Mouse (Mus musculus): ENCODE measurements around the gene Gsk3a. TPM values are rescaled to one million over a fixed set of nuclear protein-coding genes. Genes with fewer than 3 reads are reported as not detected.
A peak's percentile ranks its signal among the peaks of the same experiment; 100 is the strongest.

The Gsk3a gene
- polyA plus RNA-seq, 1 experiment from 2014 or later: 14.3 TPM

- 9% methylated on average over 20 of the region's 20 CpGs for WGBS
- H3K9ac ChIP-seq (ENCODE audit: low read depth, low read length): peak within 1 kb of the TSS; percentile 74
- H3K9me3 ChIP-seq (ENCODE audit: control insufficient read depth, low read length): no peaks in the 10 kb centered on the region
- peak within 1 kb of the TSS; percentile 87 for H3K27ac ChIP-seq (replicated peaks; ENCODE audit: low read depth, low read length)
- DNase-seq (ENCODE audit: low spot score) (no peak), ATAC-seq (ENCODE audit: low read depth) (no peak)
- peaks cover 13% of the 10 kb centered on the region for H3K4me1 ChIP-seq (ENCODE audit: control insufficient read depth, insufficient read depth, low read length)
- H3K36me3 ChIP-seq (ENCODE audit: control insufficient read depth, insufficient read depth, low read length): peaks cover 26% of the 10 kb centered on the region
- no peaks in the 10 kb centered on the region for H3K27me3 ChIP-seq (replicated peaks; ENCODE audit: control insufficient read depth, insufficient read depth, low read length)
- peak within 1 kb of the TSS; percentile 92 for H3K4me2 ChIP-seq (ENCODE audit: low read depth, low read length)
- H3K4me3 ChIP-seq (ENCODE audit: low read depth, low read length): peak within 1 kb of the TSS; percentile 63
Observed at GRCm38 (mm10) chr7:25220457-25221101, 17.1 kb downstream of the Gsk3a start, which contains the start of gene Dedd2. Gene Dedd2 (minus strand): TSS chr7:25220615.

- WGBS: 3% methylated on average over 31 of the region's 31 CpGs
- H3K36me3 ChIP-seq (ENCODE audit: control insufficient read depth, insufficient read depth, low read length): peaks cover 24% of the 10 kb centered on the region; the same call in 1 of the 2 replicates
- peak overlapping the region; percentile 74 for H3K9ac ChIP-seq (ENCODE audit: low read depth, low read length)
- peaks cover 13% of the 10 kb centered on the region for H3K4me1 ChIP-seq (ENCODE audit: control insufficient read depth, insufficient read depth, low read length)
- H3K27me3 ChIP-seq (replicated peaks; ENCODE audit: control insufficient read depth, insufficient read depth, low read length): no peaks in the 10 kb centered on the region
- H3K9me3 ChIP-seq (ENCODE audit: control insufficient read depth, low read length): no peaks in the 10 kb centered on the region
- peak; percentile 67 for ATAC-seq (ENCODE audit: low read depth)
- DNase-seq (ENCODE audit: low spot score): peak; percentile 97
- peak overlapping the region; percentile 72 for H3K27ac ChIP-seq (replicated peaks; ENCODE audit: low read depth, low read length)
- H3K4me2 ChIP-seq (ENCODE audit: low read depth, low read length): peak overlapping the region; percentile 92
- H3K4me3 ChIP-seq (ENCODE audit: low read depth, low read length): peak overlapping the region; percentile 63
Observed at GRCm38 (mm10) chr7:25219756-25220456, 17.7 kb downstream of the Gsk3a start.

GRCm38 (mm10) chr7:25219416-25219750 lies 18.3 kb downstream of the Gsk3a start:
- Histone ChIP-seq H3K9me3 (ENCODE audit: control insufficient read depth, low read length) (no peaks in the 10 kb centered on the region), H3K27ac (replicated peaks; ENCODE audit: low read depth, low read length) (no peak overlapping the region), H3K9ac (ENCODE audit: low read depth, low read length) (peak overlapping the region; percentile 74), H3K4me2 (ENCODE audit: low read depth, low read length) (peak overlapping the region; percentile 92), H3K27me3 (replicated peaks; ENCODE audit: control insufficient read depth, insufficient read depth, low read length) (no peaks in the 10 kb centered on the region), H3K4me3 (ENCODE audit: low read depth, low read length) (peak overlapping the region; percentile 63), H3K36me3 (ENCODE audit: control insufficient read depth, insufficient read depth, low read length) (peaks cover 24% of the 10 kb centered on the region; the same call in 1 of the 2 replicates), H3K4me1 (ENCODE audit: control insufficient read depth, insufficient read depth, low read length) (peaks cover 13% of the 10 kb centered on the region)
- DNase-seq (ENCODE audit: low spot score) (no peak), ATAC-seq (ENCODE audit: low read depth) (0 out of 2 replicates have a peak, but pooled peaks have one; percentile 1)
- 0% methylated on average over 16 of the region's 16 CpGs for WGBS

- Histone ChIP-seq H3K4me2 (ENCODE audit: low read depth, low read length) (peak overlapping the region; percentile 92), H3K9me3 (ENCODE audit: control insufficient read depth, low read length) (no peaks in the 10 kb centered on the region), H3K9ac (ENCODE audit: low read depth, low read length) (peak overlapping the region; percentile 74), H3K27ac (replicated peaks; ENCODE audit: low read depth, low read length) (0 out of 2 replicates have a peak overlapping the region, but pooled peaks have one; percentile 61), H3K4me1 (ENCODE audit: control insufficient read depth, insufficient read depth, low read length) (peaks cover 13% of the 10 kb centered on the region), H3K36me3 (ENCODE audit: control insufficient read depth, insufficient read depth, low read length) (peaks cover 19% of the 10 kb centered on the region; the same call in 1 of the 2 replicates), H3K27me3 (replicated peaks; ENCODE audit: control insufficient read depth, insufficient read depth, low read length) (no peaks in the 10 kb centered on the region), H3K4me3 (ENCODE audit: low read depth, low read length) (peak overlapping the region; percentile 63)
- peak; percentile 67 for DNase-seq (ENCODE audit: low spot score)
- WGBS: 1% methylated on average over 39 of the region's 53 CpGs
- ATAC-seq (ENCODE audit: low read depth): 0 out of 2 replicates have a peak, but pooled peaks have one; percentile 8
Observed at GRCm38 (mm10) chr7:25218705-25219415, 18.8 kb downstream of the Gsk3a start.

- DNase-seq (ENCODE audit: low spot score): no peak
- Histone ChIP-seq H3K27ac (replicated peaks; ENCODE audit: low read depth, low read length) (no peak overlapping the region), H3K4me2 (ENCODE audit: low read depth, low read length) (peak overlapping the region; percentile 92), H3K36me3 (ENCODE audit: control insufficient read depth, insufficient read depth, low read length) (peaks cover 12% of the 10 kb centered on the region; the same call in 1 of the 2 replicates), H3K9ac (ENCODE audit: low read depth, low read length) (0 out of 2 replicates have a peak overlapping the region, but pooled peaks have one; percentile 25), H3K27me3 (replicated peaks; ENCODE audit: control insufficient read depth, insufficient read depth, low read length) (no peaks in the 10 kb centered on the region), H3K4me1 (ENCODE audit: control insufficient read depth, insufficient read depth, low read length) (peaks cover 13% of the 10 kb centered on the region), H3K9me3 (ENCODE audit: control insufficient read depth, low read length) (no peaks in the 10 kb centered on the region), H3K4me3 (ENCODE audit: low read depth, low read length) (peak overlapping the region; percentile 63; the same call in 1 of the 2 replicates)
- no peak for ATAC-seq (ENCODE audit: low read depth)
- 62% methylated on average over 8 of the region's 12 CpGs for WGBS
Observed at GRCm38 (mm10) chr7:25217653-25218395, 19.8 kb downstream of the Gsk3a start.

- no peaks in the 10 kb centered on the region for H3K9me3 ChIP-seq (ENCODE audit: control insufficient read depth, low read length)
- WGBS: 83% methylated on average over 2 of the region's 2 CpGs
- H3K4me1 ChIP-seq (ENCODE audit: control insufficient read depth, insufficient read depth, low read length): no peaks in the 10 kb centered on the region; the same call in 1 of the 2 replicates
- no peak overlapping the region for H3K9ac ChIP-seq (ENCODE audit: low read depth, low read length)
- no peak for DNase-seq (ENCODE audit: low spot score)
- no peaks in the 10 kb centered on the region for H3K27me3 ChIP-seq (replicated peaks; ENCODE audit: control insufficient read depth, insufficient read depth, low read length)
- no peak overlapping the region for H3K4me2 ChIP-seq (ENCODE audit: low read depth, low read length)
- ATAC-seq (ENCODE audit: low read depth): no peak
- H3K27ac ChIP-seq (replicated peaks; ENCODE audit: low read depth, low read length): no peak overlapping the region
- H3K36me3 ChIP-seq (ENCODE audit: control insufficient read depth, insufficient read depth, low read length): peaks cover 24% of the 10 kb centered on the region; the same call in 1 of the 2 replicates
- H3K4me3 ChIP-seq (ENCODE audit: low read depth, low read length): no peak overlapping the region
Observed at GRCm38 (mm10) chr7:25214172-25214571, 23.5 kb downstream of the Gsk3a start.

GRCm38 (mm10) chr7:25213099-25213498 lies 24.6 kb downstream of the Gsk3a start:
- no peak for ATAC-seq (ENCODE audit: low read depth)
- 82% methylated on average over 3 of the region's 3 CpGs for WGBS
- no peak overlapping the region for H3K9ac ChIP-seq (ENCODE audit: low read depth, low read length)
- H3K4me2 ChIP-seq (ENCODE audit: low read depth, low read length): no peak overlapping the region
- H3K9me3 ChIP-seq (ENCODE audit: control insufficient read depth, low read length): no peaks in the 10 kb centered on the region
- no peak overlapping the region for H3K4me3 ChIP-seq (ENCODE audit: low read depth, low read length)
- H3K36me3 ChIP-seq (ENCODE audit: control insufficient read depth, insufficient read depth, low read length): peaks cover 34% of the 10 kb centered on the region; the same call in 1 of the 2 replicates
- H3K27me3 ChIP-seq (replicated peaks; ENCODE audit: control insufficient read depth, insufficient read depth, low read length): no peaks in the 10 kb centered on the region
- no peak overlapping the region for H3K27ac ChIP-seq (replicated peaks; ENCODE audit: low read depth, low read length)
- DNase-seq (ENCODE audit: low spot score): no peak
- no peaks in the 10 kb centered on the region for H3K4me1 ChIP-seq (ENCODE audit: control insufficient read depth, insufficient read depth, low read length)

GRCm38 (mm10) chr7:25210482-25210881 lies 27.2 kb downstream of the Gsk3a start:
- Histone ChIP-seq H3K36me3 (ENCODE audit: control insufficient read depth, insufficient read depth, low read length) (peaks cover 39% of the 10 kb centered on the region; the same call in 1 of the 2 replicates), H3K4me1 (ENCODE audit: control insufficient read depth, insufficient read depth, low read length) (no peaks in the 10 kb centered on the region), H3K9me3 (ENCODE audit: control insufficient read depth, low read length) (no peaks in the 10 kb centered on the region), H3K4me2 (ENCODE audit: low read depth, low read length) (no peak overlapping the region), H3K9ac (ENCODE audit: low read depth, low read length) (no peak overlapping the region), H3K27ac (replicated peaks; ENCODE audit: low read depth, low read length) (no peak overlapping the region), H3K27me3 (replicated peaks; ENCODE audit: control insufficient read depth, insufficient read depth, low read length) (no peaks in the 10 kb centered on the region), H3K4me3 (ENCODE audit: low read depth, low read length) (no peak overlapping the region)
- WGBS: 84% methylated on average over 4 of the region's 4 CpGs
- no peak for DNase-seq (ENCODE audit: low spot score)
- ATAC-seq (ENCODE audit: low read depth): no peak

Measured in embryonic facial prominence, embryonic 14.5 days (tissue).